Mouse (Mus musculus) liver, adult (tissue): ENCODE data around the gene Sugp2.

Source experiments
- GATA4 ChIP-seq: IDR thresholded peaks from 2 replicates; pipeline ENCODE4 v1.6.1; 2014; ENCODE audit warnings: mild to moderate bottlenecking, low read length; ENCODE audit not compliant: insufficient replicate concordance

Sugp2 gene

DNA sequence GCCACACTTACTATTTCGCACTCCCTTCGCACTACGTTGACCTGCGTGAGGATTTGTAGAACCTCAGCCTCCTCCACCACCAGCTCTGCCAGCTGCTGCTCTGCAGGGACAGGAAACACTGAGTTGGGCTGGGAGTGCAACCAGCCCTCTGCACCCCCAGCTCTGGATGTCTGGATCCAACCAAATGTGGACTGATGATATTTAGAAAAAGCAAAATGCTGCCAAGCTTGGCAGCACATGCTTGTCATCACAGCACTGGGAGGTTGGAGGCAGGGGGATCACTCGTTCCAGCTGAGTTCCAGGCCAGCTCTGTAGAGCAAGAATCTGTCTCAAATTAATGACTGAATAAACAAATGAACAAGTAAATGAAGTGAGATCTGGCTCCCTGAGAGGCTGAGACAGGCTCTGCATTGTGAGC, 60.0 kb downstream of the Sugp2 start:
- TF ChIP-seq GATA4: no peak

DNA sequence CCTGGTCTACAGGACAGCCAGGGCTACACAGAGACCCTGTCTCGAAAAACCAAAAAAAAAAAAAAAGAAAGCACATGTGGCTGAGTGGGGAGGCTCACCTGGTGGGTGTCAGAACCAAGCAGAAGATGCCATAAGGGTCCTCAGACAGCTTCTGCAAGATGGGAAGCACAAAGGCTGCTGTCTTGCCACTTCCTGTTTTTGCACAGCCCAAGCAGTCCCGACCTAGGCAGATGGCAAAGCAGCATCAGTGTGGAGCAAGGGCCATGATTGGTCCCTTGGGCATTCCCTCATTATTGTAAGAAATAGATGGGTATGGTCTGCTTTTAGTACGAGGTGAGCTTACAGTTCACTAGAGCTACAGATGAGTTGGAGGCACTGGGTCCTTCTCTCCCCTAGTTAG, 66.9 kb downstream of the Sugp2 start:
- TF ChIP-seq GATA4: no peak

- no peak for TF ChIP-seq GATA4
These were observed 68.4 kb downstream of the Sugp2 start, which contains the start of the genes Ddx49 and Cope for GRCm38 (mm10) chr8:70302358-70302890. TSS of gene Ddx49 (minus strand) at chr8:70302489. TSS of gene Cope (plus strand) at chr8:70302518.

- no peak for TF ChIP-seq GATA4
These were observed 68.9 kb downstream of the Sugp2 start for GRCm38 (mm10) chr8:70302901-70303300.

DNA sequence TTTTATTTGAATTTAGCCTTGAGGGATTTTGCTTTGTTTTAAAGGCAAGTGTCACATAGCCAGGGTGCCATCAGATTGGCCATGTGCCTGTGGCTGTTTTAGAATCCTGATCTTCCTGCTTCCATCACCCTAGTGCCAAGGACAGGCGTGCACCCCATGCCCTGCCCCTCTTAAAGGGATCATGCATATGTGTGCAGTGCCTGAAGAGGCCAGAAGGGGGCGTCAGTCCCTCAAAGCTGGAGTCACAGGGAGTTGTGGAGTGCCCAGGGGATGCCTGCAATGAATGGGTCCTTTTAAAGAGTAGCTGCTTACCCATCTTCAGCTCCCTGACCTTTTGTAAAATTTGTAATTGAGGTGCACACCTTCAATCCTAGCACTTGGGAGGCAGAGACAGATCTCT, 75.3 kb downstream of the Sugp2 start:
- no peak for TF ChIP-seq GATA4

DNA sequence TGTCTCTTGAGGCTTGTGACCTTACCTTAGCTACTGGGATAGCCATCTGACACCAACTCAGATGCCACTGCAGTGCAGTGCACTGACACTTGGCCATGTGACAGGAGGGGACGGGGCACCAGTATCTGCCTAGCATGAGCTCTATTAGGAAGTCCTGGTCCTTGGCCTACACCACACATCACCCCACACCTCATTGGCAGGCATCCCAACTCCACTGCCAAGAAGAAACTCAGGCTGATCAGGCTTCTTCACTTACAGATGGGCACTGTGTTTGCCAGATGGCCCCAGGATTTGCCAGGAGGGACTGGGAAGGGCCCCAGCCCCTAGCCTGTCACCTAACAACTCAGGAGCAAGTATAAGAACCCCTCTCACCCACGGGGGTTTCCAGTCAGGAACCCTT, 79.4 kb downstream of the Sugp2 start:
- TF ChIP-seq GATA4: no peak

- TF ChIP-seq GATA4: no peak
These were observed 81.8 kb downstream of the Sugp2 start, which contains the start of gene Cers1 for GRCm38 (mm10) chr8:70315624-70316510. TSS of gene Cers1 (plus strand) at chr8:70315775.

DNA sequence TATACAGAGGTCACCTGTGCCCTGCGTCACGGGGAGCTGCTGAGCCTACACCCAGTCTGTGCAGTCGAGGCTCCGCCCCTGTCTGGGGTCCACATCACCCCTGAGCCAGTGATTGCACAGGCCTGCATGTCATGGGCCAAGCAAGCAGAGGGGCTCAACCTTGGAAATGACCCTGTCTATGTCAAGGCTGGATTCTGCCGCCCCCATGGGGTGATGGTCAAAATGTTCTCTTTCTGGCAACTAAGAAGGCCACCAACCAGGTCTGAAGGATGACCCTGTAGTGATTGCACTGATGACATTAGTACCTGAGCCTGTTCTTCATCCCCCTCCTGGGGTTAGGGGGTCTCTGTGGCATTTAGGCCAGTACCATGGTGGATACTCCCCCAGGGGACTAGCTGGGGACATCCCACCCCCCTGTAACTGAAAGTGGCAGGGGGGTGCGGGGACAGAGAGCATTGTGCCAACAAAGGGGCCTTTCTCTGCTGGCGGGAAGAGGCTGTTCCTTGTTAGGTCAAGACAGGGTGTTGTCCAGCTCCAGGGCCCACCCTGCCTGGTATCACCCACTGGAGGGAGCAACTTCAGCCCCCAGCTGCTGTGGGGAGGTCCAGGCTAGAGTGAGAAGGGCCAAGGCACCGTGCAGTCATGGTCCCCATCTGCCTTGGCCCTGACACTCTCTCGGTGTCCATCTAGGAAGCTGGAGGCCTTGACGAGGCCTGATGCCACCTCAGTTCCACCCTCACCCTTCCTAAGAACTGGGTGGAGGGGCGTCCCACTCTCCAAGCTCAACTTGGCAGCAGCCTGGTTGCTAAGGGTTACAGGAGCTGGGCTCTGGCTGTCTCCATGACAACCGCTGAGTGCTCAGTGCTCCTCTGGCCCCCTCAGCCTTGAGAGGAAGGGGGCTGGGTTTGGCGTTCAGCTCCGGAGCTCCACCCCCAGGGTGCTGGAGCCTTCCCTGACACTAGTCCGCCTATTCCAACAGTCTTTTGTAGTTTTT, 82.8 kb downstream of the Sugp2 start:
- no peak for TF ChIP-seq GATA4

DNA sequence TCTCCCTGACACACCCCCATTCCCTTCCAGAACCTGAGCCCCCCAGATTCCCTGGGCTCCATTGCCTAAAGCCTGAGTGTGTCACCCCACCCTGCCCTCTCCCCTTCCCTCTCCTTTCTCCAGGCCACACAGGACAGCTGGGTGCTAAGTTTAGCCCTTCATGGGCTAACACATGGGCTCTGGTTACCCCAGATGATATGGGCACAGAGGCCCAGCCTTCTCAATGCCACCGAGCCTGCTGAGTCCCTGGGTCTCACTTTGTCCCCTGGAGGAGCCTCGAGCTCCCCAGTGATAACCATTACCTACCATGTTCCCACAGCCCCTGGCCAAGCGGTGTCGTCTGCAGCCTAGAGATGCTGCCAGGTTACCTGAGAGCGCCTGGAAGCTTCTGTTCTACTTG, 83.8 kb downstream of the Sugp2 start:
- TF ChIP-seq GATA4: no peak

DNA sequence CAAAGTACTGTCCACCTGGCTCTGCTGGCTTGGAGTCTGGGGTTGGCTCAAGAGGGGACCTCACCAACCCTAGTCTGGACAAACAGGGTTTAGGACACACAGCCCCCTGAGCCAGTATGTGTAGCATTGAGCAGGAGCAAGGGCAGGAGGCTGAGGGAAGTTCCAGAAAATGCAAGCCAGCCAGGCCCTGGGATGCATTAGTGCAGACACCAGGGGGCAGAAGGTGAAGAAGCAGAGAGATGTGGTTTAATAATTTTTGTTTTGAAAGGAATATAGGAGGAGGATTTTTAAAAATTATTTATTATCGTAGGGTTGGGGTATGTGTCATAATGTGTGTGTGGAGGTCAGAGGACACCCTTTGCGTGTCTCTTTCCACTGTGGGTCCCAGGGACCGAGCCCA, 89.7 kb downstream of the Sugp2 start:
- no peak for TF ChIP-seq GATA4

DNA sequence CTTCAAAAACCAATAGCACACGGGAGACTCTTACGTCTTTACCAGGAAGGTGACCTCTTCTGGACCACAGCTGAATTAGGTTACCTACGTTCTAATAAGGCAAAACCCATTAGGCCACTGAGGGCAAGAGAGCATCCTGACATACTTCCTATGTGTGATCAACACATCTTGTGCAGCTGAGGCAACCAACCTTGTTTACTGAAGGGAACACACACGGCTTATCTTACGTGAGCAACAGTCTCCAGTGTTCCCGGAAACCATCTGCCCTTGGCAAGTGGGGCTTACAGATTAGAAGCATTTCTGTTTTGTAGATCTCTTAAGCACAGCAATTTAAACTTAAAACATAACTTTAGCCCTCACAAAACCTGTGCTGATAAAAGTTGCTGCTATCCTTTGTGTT, 93.5 kb downstream of the Sugp2 start:
- no peak for TF ChIP-seq GATA4

DNA sequence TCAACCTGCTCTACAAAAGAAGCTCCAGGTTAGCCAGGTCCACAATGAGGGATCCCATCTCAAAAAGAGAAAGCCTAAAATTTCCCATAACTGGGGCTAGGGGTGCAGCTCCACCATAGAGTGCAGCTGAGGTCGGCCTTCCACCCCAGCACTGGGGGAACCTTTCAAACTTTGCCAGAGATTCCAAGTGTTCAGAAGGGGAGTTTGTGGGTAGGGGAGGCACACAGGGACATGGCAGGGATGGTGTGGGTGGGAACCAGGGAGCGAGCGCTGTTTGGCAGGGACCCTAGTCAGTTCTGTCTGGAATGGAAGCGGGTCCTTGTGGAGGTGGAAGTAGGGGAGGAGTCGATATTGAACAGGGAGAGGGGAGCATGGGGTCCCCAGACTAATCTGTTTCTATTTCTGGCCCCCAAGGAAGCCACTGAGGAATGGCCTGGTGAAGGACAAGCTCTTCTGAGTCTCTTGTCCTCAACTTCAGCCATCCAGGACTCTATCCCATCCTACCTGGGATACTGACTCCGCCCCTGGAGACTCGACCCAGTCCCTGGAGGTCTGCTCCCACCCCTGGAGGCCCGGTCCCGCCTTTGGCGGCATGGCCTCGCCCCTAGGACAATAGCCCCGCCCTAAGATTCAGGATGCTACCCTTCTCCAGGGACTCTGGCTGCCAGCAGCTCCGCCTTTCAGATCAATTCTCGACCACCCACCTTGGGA, 95.3 kb downstream of the Sugp2 start, which contains the start of gene Gdf1:
TSS of gene Gdf1 (plus strand) at position 694 of the 711 bp plus-strand sequence.
- no peak for TF ChIP-seq GATA4
